Mouse (Mus musculus) adrenal gland, adult 10 weeks (tissue): Measurements from ENCODE around the gene Hist1h2bf. TPM values are rescaled to one million over a fixed set of nuclear protein-coding genes. Genes with fewer than 3 reads are reported as not detected.

ENCODE experiments used
- polyA plus RNA-seq: library from polyadenylated mRNA; stranded (reverse); fragments of 350-450 nt; fragmentation: Illumina TruSeq; extraction: RNeasy Lipid Tissue Mini Kit (QIAGEN cat#74804); gene quantifications from one replicate; pipeline ENCODE4 v1.2.3, GENCODE M21; 2014; ENCODE audit warnings: low read depth, low replicate concordance

The Hist1h2bf gene
- polyA plus RNA-seq, 1 experiment from 2014 or later, result not detected

Other genes starting within 250 kb of the Hist1h2bf start
- gene Zfp322a, start 205.0 kb downstream of the Hist1h2bf start, polyA plus RNA-seq, result 102 TPM
- gene Abt1, start 150.3 kb downstream of the Hist1h2bf start, polyA plus RNA-seq, result 2.9 TPM
- gene Btn1a1, start 108.3 kb downstream of the Hist1h2bf start, polyA plus RNA-seq, result not detected
- not detected for gene Btn2a2, start 85.3 kb downstream of the Hist1h2bf start, polyA plus RNA-seq
- gene Hist1h4h, start 43.1 kb downstream of the Hist1h2bf start, polyA plus RNA-seq, result not detected
- not detected for gene Hist1h2af, start 40.3 kb downstream of the Hist1h2bf start, polyA plus RNA-seq
- not detected for gene Hist1h3g, start 38.8 kb downstream of the Hist1h2bf start, polyA plus RNA-seq
- gene Hist1h2bh, start 30.8 kb downstream of the Hist1h2bf start, polyA plus RNA-seq, result 2.7 TPM
- gene Hist1h3f, start 30.1 kb downstream of the Hist1h2bf start, polyA plus RNA-seq, result not detected
- not detected for gene Hist1h4f, start 22.5 kb downstream of the Hist1h2bf start, polyA plus RNA-seq
- gene Hist1h1d, start 20.9 kb downstream of the Hist1h2bf start, polyA plus RNA-seq, result 0.70 TPM
- gene Hist1h3e, start 11.8 kb downstream of the Hist1h2bf start, polyA plus RNA-seq, result not detected
- not detected for gene Hist1h2ae, start 3.0 kb downstream of the Hist1h2bf start, polyA plus RNA-seq
- 2.4 TPM for gene Hist1h2bg, start 2.8 kb downstream of the Hist1h2bf start, polyA plus RNA-seq
- gene Hist1h2ad, start 185 bp upstream of the Hist1h2bf start, polyA plus RNA-seq, result not detected
- gene Hist1h3d, start 1.6 kb upstream of the Hist1h2bf start, polyA plus RNA-seq, result 2.2 TPM
- gene Hist1h4d, start 7.4 kb upstream of the Hist1h2bf start, polyA plus RNA-seq, result 0.76 TPM
- 15.6 TPM for gene Hist1h2be, start 46.9 kb upstream of the Hist1h2bf start, polyA plus RNA-seq
- gene Hist1h1e, start 48.4 kb upstream of the Hist1h2bf start, polyA plus RNA-seq, result 1.3 TPM
- 1.7 TPM for gene Hist1h2ac, start 109.8 kb upstream of the Hist1h2bf start, polyA plus RNA-seq
- 322 TPM for gene Hist1h2bc, start 110.0 kb upstream of the Hist1h2bf start, polyA plus RNA-seq
- not detected for gene Hist1h1t, start 121.6 kb upstream of the Hist1h2bf start, polyA plus RNA-seq
- not detected for gene Hist1h4c, start 124.3 kb upstream of the Hist1h2bf start, polyA plus RNA-seq
- gene Hfe, start 136.7 kb upstream of the Hist1h2bf start, polyA plus RNA-seq, result 85.7 TPM
- gene Hist1h1c, start 164.6 kb upstream of the Hist1h2bf start, polyA plus RNA-seq, result 40.8 TPM
- not detected for gene Hist1h3c, start 171.4 kb upstream of the Hist1h2bf start, polyA plus RNA-seq
- not detected for gene Hist1h2bb, start 172.5 kb upstream of the Hist1h2bf start, polyA plus RNA-seq
- gene Hist1h2ab, start 176.9 kb upstream of the Hist1h2bf start, polyA plus RNA-seq, result not detected
- not detected for gene Hist1h3b, start 178.1 kb upstream of the Hist1h2bf start, polyA plus RNA-seq
- gene Hist1h4b, start 182.8 kb upstream of the Hist1h2bf start, polyA plus RNA-seq, result not detected
- gene Hist1h4a, start 187.0 kb upstream of the Hist1h2bf start, polyA plus RNA-seq, result not detected
- gene Hist1h3a, start 188.2 kb upstream of the Hist1h2bf start, polyA plus RNA-seq, result not detected
- not detected for gene Hist1h1a, start 189.5 kb upstream of the Hist1h2bf start, polyA plus RNA-seq
- 0.99 TPM for gene Trim38, start 195.7 kb upstream of the Hist1h2bf start, polyA plus RNA-seq
- not detected for gene Slc17a2, start 232.8 kb upstream of the Hist1h2bf start, polyA plus RNA-seq